Mouse (Mus musculus) left cerebral cortex, postnatal 14 days (tissue): ENCODE results near the gene Micu2. TPM values are rescaled to one million over a fixed set of nuclear protein-coding genes. Genes with fewer than 3 reads are reported as not detected.
"Not testable (repeated sequence)": the region's sequence is repeated elsewhere in the genome, so short reads cannot be mapped to it uniquely, and the experiment has no call there.

Experiments
- DNase-seq, 2 experiments: peaks; one replicate each; pipeline ENCODE4 v3.0.0; 2021 to 2022; ENCODE audit warnings: low spot score in 2 of 2, mixed read lengths in 1 of 2
- intact Hi-C: fragments of 180-260 bp; cut with DNase I; formaldehyde crosslinking; loops from one replicate; pipeline ENCODE4 v1.15.1; 2025
- total RNA-seq, 2 experiments: library from RNA; stranded (reverse); gene quantifications; 2 replicates each; pipeline ENCODE4 v1.2.3; 2021

The Micu2 gene
- total RNA-seq, 2 experiments from 2014 or later = 23.2 to 24.0 TPM

DNA sequence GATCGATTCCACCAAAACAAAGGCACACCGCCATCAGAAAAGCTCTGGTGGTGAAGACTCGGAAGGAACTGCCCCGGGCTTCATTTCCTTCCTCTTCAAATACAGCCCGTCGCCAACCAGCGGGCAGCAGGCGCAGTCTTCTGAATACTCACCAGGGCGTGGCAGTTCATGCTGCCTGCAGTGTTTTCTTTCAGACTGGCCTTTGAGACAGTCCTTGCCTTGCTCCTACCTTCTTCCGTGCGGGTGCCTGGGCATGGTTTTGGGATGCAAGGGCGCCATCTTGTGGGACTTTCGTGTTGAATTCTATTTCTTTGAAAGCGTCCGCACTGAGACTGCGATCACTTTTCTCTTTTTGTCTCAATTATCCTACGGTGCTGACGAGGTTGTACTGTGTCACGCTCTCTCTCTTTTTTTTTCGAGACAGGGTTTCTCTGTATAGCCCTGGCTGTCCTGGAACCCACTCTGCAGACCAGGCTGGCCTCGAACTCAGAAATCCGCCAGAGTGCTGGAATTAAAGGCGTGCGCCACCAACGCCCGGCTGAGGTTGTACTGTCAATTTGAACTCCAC, 88.5 kb downstream of the Micu2 start:
- peak; percentile 86 to 87 for DNase-seq
- intact Hi-C loops = loop anchor here (2.0 kb wide), 1 partner anchor 230 kb away; no protein-coding TSS in a partner anchor

- intact Hi-C loops = no loop called here
- no peak for DNase-seq
These were observed 89.8 kb downstream of the Micu2 start for GRCm38 (mm10) chr14:57909297-57909696.

DNA sequence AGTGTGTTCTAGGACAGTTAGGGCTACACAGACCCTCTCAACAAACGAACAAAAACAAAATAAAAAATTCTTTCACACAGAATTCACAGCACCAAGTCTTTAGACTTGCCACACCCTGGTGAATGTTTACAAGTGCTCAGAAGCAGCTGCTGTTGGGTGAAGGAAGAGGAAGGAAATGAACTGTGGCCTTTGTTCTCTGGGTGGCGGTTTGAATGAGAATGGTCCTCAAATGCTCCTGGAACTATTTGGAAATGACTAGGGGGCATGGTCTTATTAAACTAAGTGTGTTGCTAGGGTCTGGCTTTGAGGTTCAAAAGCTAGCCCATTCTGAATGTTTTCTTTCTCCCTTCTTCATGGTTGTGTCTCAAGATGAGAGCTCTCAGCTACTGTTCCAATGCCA, 90.6 kb downstream of the Micu2 start:
- intact Hi-C loops = no loop called here
- DNase-seq = no peak

- intact Hi-C loops = no loop called here
- DNase-seq = no peak
These were observed 97.1 kb downstream of the Micu2 start for GRCm38 (mm10) chr14:57901998-57902397.

- intact Hi-C loops = loop anchor here (10.0 kb wide), 1 partner anchor 852 kb away; no protein-coding TSS in a partner anchor
- no peak for DNase-seq
These were observed 102.2 kb downstream of the Micu2 start for GRCm38 (mm10) chr14:57896882-57897281.

GRCm38 (mm10) chr14:57896088-57896871, 102.8 kb downstream of the Micu2 start:
- DNase-seq = not testable (repeated sequence)
- intact Hi-C loops = loop anchor here (10.0 kb wide), 1 partner anchor 851 kb away; no protein-coding TSS in a partner anchor

GRCm38 (mm10) chr14:57894346-57894745, 104.7 kb downstream of the Micu2 start:
- DNase-seq = no peak
- intact Hi-C loops = loop anchor here (10.0 kb wide), 1 partner anchor 850 kb away; no protein-coding TSS in a partner anchor

- DNase-seq = no peak
- intact Hi-C loops = loop anchor here (10.0 kb wide), 1 partner anchor 848 kb away; no protein-coding TSS in a partner anchor
These were observed 106.1 kb downstream of the Micu2 start for GRCm38 (mm10) chr14:57892961-57893360.

- peak; percentile 94 to 95 for DNase-seq
- intact Hi-C loops = loop anchor here (10.0 kb wide), 1 partner anchor 845 kb away; no protein-coding TSS in a partner anchor
These were observed 108.8 kb downstream of the Micu2 start, which contains the start of gene Zdhhc20 for GRCm38 (mm10) chr14:57890011-57890842. TSS of gene Zdhhc20 (minus strand) at chr14:57890276.

DNA sequence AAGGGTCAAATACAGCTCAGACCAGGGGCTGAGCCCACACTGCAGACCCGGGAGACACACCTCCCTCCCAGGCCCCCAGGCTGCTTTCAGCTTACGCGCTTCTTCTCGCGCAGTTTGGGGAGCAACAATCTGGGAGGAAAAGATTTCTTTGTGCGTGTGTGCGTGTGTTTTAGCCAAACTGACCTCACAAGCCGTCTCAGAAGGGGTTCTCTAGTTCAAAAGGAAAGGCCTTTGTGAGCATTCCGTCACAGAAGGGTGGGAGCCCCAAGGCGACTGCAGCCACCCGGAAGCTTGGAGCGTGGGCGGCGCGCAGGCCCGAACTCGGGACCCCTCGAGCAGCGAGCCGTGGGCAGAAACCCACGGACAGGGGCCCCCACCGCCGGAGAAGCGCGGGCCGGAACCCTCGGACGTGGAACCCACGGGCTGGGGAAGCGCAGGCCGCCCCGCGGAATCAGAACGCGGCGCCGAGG, 109.5 kb downstream of the Micu2 start:
- intact Hi-C loops = loop anchor here (10.0 kb wide), 1 partner anchor 845 kb away; no protein-coding TSS in a partner anchor
- peak; percentile 27 to 44 for DNase-seq

- no peak for DNase-seq
- intact Hi-C loops = no loop called here
These were observed 111.9 kb downstream of the Micu2 start for GRCm38 (mm10) chr14:57887171-57887570.

DNA sequence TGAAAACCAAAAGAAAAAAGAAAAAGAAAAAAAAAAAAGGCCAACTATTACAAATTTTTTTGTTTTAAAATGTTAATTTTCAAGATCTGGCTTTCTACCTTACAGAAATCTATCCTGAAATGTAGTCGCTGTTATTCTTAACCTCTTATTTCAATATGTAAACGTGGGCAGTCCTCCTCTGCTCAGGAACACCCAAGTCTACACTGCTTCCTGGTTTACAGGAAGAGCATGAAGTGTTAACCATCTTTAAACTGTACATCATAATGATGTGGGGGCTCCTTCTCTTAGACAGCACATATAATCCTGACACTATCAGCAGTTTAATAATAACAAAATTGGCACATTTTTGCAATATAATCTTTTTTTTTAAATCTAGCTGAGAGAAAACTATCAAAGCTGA, 113.0 kb downstream of the Micu2 start:
- intact Hi-C loops = no loop called here
- no peak for DNase-seq

GRCm38 (mm10) chr14:57883341-57883740, 115.7 kb downstream of the Micu2 start:
- DNase-seq = no peak
- intact Hi-C loops = no loop called here

DNA sequence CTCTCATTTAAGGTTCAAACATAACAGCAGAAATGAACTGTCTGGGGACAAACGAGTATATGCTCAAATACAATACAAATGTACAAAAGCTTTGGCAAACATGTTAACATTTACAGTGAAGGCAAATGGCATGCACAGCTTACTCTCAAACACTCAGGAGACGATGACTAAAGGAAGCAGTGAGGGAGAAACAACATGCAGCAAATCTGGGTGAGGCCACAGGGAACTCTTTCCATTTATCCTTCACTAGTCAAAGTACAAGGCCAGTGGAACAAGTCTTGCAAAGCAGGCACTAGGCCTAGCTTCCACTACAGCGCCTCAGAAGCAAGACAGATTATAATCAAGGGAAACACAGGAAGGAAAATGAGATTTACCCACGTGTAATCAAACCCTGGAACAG, 116.3 kb downstream of the Micu2 start:
- intact Hi-C loops = no loop called here

DNA sequence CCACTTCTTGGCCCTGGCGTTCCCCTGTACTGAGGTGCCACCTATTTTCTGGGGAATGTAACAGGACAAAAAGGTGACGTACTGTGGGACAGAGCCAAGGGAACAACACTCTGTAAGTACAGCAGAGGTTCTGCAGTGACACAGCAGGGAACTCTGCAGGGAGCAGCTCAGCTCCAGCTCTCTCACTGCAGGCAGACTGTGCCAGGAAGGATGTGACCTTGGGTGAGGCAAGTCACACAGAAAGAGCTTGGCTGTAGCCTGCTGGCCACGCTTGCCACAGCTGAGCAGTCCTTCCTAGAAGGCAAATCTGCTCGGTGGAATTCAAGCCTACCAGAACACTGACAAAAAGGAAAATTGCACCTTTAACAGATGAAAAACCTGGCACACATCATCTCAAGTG, 117.3 kb downstream of the Micu2 start:
- intact Hi-C loops = no loop called here
- no peak for DNase-seq

More for the DNA sequence above, 116.3 kb downstream of the Micu2 start:
- DNase-seq = no peak

DNA sequence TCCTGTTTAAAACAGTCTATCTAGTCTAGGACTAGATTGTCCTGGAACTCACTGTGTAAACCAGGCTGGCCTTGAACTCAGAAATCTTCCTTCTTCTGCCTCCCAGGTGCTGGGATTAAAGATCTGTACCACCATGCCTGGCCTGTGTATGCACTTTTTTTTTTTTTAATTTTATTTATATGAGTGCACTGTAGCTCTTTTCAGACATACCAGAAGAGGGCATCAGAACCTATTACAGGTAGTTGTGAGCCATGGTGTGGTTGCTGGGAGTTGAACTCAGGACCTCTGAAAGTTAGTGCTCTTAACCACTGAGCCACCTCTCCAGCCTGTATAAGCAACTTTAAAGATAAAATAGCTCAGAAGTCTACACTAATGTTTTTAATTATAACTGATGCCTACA, 118.0 kb downstream of the Micu2 start:
- intact Hi-C loops = no loop called here
- no peak for DNase-seq

GRCm38 (mm10) chr14:57877921-57878320, 121.1 kb downstream of the Micu2 start:
- intact Hi-C loops = no loop called here
- DNase-seq = no peak

GRCm38 (mm10) chr14:57866676-57867276, 132.3 kb downstream of the Micu2 start:
- DNase-seq = no peak

More at GRCm38 (mm10) chr14:57866676-57867276, 132.3 kb downstream of the Micu2 start:
- intact Hi-C loops = no loop called here
